ENCODE assay signal across 8 mouse cellular contexts in the genomic region with DNA sequence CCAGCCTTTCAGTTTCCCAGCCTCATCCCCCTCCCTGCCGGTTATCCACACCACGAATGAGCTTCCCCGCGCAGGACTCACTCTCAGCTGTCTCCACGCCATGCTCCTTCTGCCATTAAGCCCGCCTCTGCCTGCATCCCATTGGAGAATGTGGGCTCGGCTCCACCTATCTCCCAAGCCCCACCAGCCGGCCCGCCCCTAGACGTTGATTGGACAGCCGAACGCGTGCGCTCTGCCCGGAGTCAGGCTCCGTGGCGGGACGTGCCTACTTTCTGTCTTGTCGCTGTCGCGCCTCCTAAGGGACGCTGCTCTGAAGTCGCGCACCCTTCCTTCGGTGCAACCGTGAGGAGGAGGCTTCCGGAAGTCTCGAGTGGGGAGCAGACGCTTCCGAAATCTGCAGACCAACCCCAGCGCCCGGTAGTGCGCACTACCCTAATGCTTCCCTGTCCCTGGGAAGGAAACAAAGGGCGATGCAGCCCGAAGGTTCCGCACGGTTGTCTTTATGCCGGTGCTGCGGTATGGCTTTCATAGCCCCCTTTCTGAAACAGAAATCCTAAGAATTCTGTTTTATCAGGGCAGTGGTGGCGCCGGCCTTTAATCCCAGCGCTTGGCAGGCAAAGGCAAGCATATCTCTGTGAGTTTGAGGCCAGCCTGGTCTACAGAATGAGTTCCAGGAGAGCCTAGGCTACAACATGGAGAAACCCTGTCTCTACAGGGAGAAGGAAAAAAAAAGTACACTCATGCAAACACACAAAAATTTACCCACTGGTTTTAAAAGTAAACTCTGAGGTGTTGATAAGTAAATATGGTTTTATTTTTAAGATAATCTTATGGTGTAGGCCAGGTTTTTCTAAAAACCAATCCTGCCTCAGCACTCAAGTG. TPM values are rescaled to one million over a fixed set of nuclear protein-coding genes. Genes with fewer than 3 reads are reported as not detected.
DNase-seq lines count a peak whose midpoint lies in the region; ATAC-seq and TF ChIP-seq lines count a peak whose summit lies in the region.

Gene Dhodh (minus strand): TSS at position 403 of the 882 bp plus-strand sequence.

- DNase-seq in 3134 (ENCODE audit: extremely low read depth, insufficient read length, low spot score) = peak; percentile 96
- peak; percentile 97 for DNase-seq in adrenal gland, postnatal 36 days
- DNase-seq in heart, adult 18-20 months = peak; percentile 98
- DNase-seq in kidney, adult 2 months = peak; percentile 98
- DNase-seq in spleen, adult 2 months (ENCODE audit: low read depth in 1 of 2, low spot score in 2 of 2) = peak; percentile 94 to 97

- no peaks in the 10 kb centered on the region for H3K9me3 ChIP-seq in embryonic facial prominence, embryonic 13.5 days
- H3K9me3 ChIP-seq in limb, embryonic 12.5 days = no peaks in the 10 kb centered on the region
- no peaks in the 10 kb centered on the region for H3K9me3 ChIP-seq in midbrain, embryonic 15.5 days

- peak within 1 kb of the TSS; percentile 79 for H3K9ac ChIP-seq in embryonic facial prominence, embryonic 13.5 days
- H3K9ac ChIP-seq in limb, embryonic 12.5 days (replicated peaks) = peak within 1 kb of the TSS; percentile 70
- H3K9ac ChIP-seq in midbrain, embryonic 15.5 days = peak within 1 kb of the TSS; percentile 58

- H3K4me1 ChIP-seq in embryonic facial prominence, embryonic 13.5 days = peaks cover 12% of the 10 kb centered on the region
- peaks cover 4% of the 10 kb centered on the region; the same call in 1 of the 2 replicates for H3K4me1 ChIP-seq in kidney, adult 2 months (ENCODE audit: control insufficient read depth, insufficient read depth, low read length)
- H3K4me1 ChIP-seq in limb, embryonic 12.5 days (replicated peaks) = peaks cover 10% of the 10 kb centered on the region
- peaks cover 15% of the 10 kb centered on the region for H3K4me1 ChIP-seq in midbrain, embryonic 15.5 days
- no peaks in the 10 kb centered on the region; the same call in 1 of the 2 replicates for H3K4me1 ChIP-seq in spleen, adult 2 months (ENCODE audit: control insufficient read depth, insufficient read depth, insufficient read length)

- H3K27me3 ChIP-seq in embryonic facial prominence, embryonic 13.5 days = 0 out of 2 replicates have a peak, but pooled peaks cover 2% of the 10 kb centered on the region
- no peaks in the 10 kb centered on the region for H3K27me3 ChIP-seq in kidney, adult 2 months (replicated peaks; ENCODE audit: control insufficient read depth, insufficient read depth, low read length)
- H3K27me3 ChIP-seq in limb, embryonic 12.5 days = peaks cover 4% of the 10 kb centered on the region; the same call in 1 of the 2 replicates
- no peaks in the 10 kb centered on the region for H3K27me3 ChIP-seq in midbrain, embryonic 15.5 days (replicated peaks)
- no peaks in the 10 kb centered on the region for H3K27me3 ChIP-seq in spleen, adult 2 months (ENCODE audit: control insufficient read depth, insufficient read depth, low read length)

- H3K4me3 ChIP-seq in embryonic facial prominence, embryonic 13.5 days = peak within 1 kb of the TSS; percentile 67
- H3K4me3 ChIP-seq in kidney, adult 2 months (ENCODE audit: insufficient read depth, low read depth, low read length) = peak within 1 kb of the TSS; percentile 67
- H3K4me3 ChIP-seq in limb, embryonic 12.5 days (replicated peaks) = peak within 1 kb of the TSS; percentile 61
- H3K4me3 ChIP-seq in midbrain, embryonic 15.5 days = peak within 1 kb of the TSS; percentile 55
- peak within 1 kb of the TSS; percentile 64 for H3K4me3 ChIP-seq in spleen, adult 2 months (ENCODE audit: extremely low read depth, insufficient read depth, insufficient read length)

- WGBS in embryonic facial prominence, embryonic 13.5 days = under 1% methylated on average over 42 of the region's 42 CpGs
- under 1% methylated on average over 42 of the region's 42 CpGs for WGBS in kidney, adult 2 months
- under 1% methylated on average over 42 of the region's 42 CpGs for WGBS in limb, embryonic 12.5 days
- under 1% methylated on average over 42 of the region's 42 CpGs for WGBS in midbrain, embryonic 15.5 days
- under 1% methylated on average over 42 of the region's 42 CpGs for WGBS in spleen, adult 2 months

- H3K27ac ChIP-seq in embryonic facial prominence, embryonic 13.5 days = peak within 1 kb of the TSS; percentile 98
- peak within 1 kb of the TSS; percentile 88 for H3K27ac ChIP-seq in kidney, adult 2 months (ENCODE audit: insufficient read depth, low read depth, low read length)
- peak within 1 kb of the TSS; percentile 96 for H3K27ac ChIP-seq in limb, embryonic 12.5 days
- H3K27ac ChIP-seq in midbrain, embryonic 15.5 days = peak within 1 kb of the TSS; percentile 94
- H3K27ac ChIP-seq in spleen, adult 2 months (ENCODE audit: insufficient read depth, low read length) = peak within 1 kb of the TSS; percentile 90

- no peak for TF ChIP-seq CTCF in kidney, adult 2 months (conservative IDR thresholded peaks at IDR 0.05; ENCODE audit: insufficient read depth, insufficient read length, low read depth, low read length)
- no peak for TF ChIP-seq CTCF in spleen, adult 2 months (IDR thresholded peaks at IDR 0.05; ENCODE audit: extremely low read depth, insufficient read depth, insufficient read length, insufficient replicate concordance)

- H3K4me2 ChIP-seq in embryonic facial prominence, embryonic 13.5 days = peak within 1 kb of the TSS; percentile 81
- peak within 1 kb of the TSS; percentile 78 for H3K4me2 ChIP-seq in limb, embryonic 12.5 days
- H3K4me2 ChIP-seq in midbrain, embryonic 15.5 days = peak within 1 kb of the TSS; percentile 75

- H3K36me3 ChIP-seq in embryonic facial prominence, embryonic 13.5 days = peaks cover 22% of the 10 kb centered on the region
- H3K36me3 ChIP-seq in kidney, adult 2 months (ENCODE audit: control insufficient read depth, insufficient read depth, low read length) = no peaks in the 10 kb centered on the region
- H3K36me3 ChIP-seq in limb, embryonic 12.5 days = peaks cover 22% of the 10 kb centered on the region
- H3K36me3 ChIP-seq in midbrain, embryonic 15.5 days (replicated peaks) = 0 out of 2 replicates have a peak, but pooled peaks cover 2% of the 10 kb centered on the region
- H3K36me3 ChIP-seq in spleen, adult 2 months (ENCODE audit: control insufficient read depth, insufficient read depth, low read length) = peaks cover 6% of the 10 kb centered on the region

- ATAC-seq in embryonic facial prominence, embryonic 13.5 days (ENCODE audit: insufficient number of reproducible peaks, insufficient read depth, low FRiP score, low TSS enrichment, low read depth) = peak; percentile 99
- ATAC-seq in limb, embryonic 12.5 days (ENCODE audit: insufficient number of reproducible peaks, insufficient read depth, low FRiP score, low TSS enrichment, low read depth) = peak; percentile 98
- ATAC-seq in midbrain, embryonic 15.5 days (replicated peaks) = peak; percentile 99

- peak; percentile 68 for TF ChIP-seq POLR2A in kidney, adult 2 months (IDR thresholded peaks at IDR 0.05; ENCODE audit: low read depth, low read length)
- TF ChIP-seq POLR2A in spleen, adult 2 months (IDR thresholded peaks at IDR 0.05; ENCODE audit: low read depth, low read length) = no peak; the same call in 1 of the 2 replicates

RNA-seq across cellular contexts. Expression of gene Dhodh, which starts in this region (rescaled TPM):
- 10 to 100 TPM; 20.3 to 25.7 TPM for total RNA-seq in adrenal gland, postnatal 36 days (2021)
- polyA plus RNA-seq in embryonic facial prominence, embryonic 13.5 days (2015; fragmentation: Nextera tagmentation; extraction: Ambion mirVana) = 43.9 and 45.3 TPM in 2 replicates
- 10 to 100 TPM; 15.9 to 16.0 TPM for total RNA-seq in heart, adult 18-20 months (2021)
- polyA plus RNA-seq in kidney, adult 2 months (2012; rRNA removed) = 18.2 and 20.0 TPM in 2 replicates
- polyA plus RNA-seq in limb, embryonic 12.5 days (2016; fragmentation: Nextera tagmentation; extraction: Ambion mirVana) = 54.9 and 56.0 TPM in 2 replicates
- polyA plus RNA-seq in midbrain, embryonic 15.5 days (2015; fragmentation: Nextera tagmentation; extraction: Ambion mirVana) = 32.2 and 33.3 TPM in 2 replicates
- polyA plus RNA-seq in spleen, adult 2 months (2012; rRNA removed) = 18.4 and 21.7 TPM in 2 replicates

Comparison
In these comparisons a context has a peak if more than half of its experiments do, and no peak if none do; other contexts are left out.
1. Peak in every context shown above with its lines: DNase-seq, ATAC-seq, H3K4me3 ChIP-seq and H3K27ac ChIP-seq.